Mouse (Mus musculus): ENCODE measurements at regions not wholly inside any gene's neighbourhood (a gene's known extent, or its start where the extent isn't known, plus 50 kb on each side); places are given as distances from the start of the nearest gene placed in this dataset.

DNA sequence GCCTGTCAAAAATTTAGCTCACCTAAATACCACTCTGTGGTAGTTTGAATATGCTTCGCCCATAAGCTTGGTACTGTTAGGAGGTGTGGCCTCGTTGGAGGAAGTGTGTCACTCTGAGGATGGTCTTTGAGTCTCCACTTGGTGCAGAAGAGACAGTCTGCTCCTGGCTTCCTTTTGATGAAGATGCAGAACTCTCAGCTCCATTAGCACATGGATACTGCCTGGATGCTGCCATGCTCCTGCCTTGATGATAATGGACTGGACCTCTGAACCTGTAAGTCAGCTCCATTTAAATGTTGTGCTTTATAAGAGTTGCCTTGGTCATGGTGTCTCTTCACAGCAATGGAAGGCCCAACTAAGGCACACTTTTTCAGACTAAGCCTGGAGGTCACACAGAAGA lies 56.9 kb upstream of the Pik3r1 start:
- no peaks in the 10 kb centered on the region for H3K36me3 ChIP-seq (ENCODE audit: insufficient read depth, low read length)
- TF ChIP-seq CTCF (conservative IDR thresholded peaks at IDR 0.05; ENCODE audit: low read length) (no peak), NANOG (IDR thresholded peaks at IDR 0.05; ENCODE audit: borderline replicate concordance, low read length) (no peak), POU5F1 (IDR thresholded peaks at IDR 0.05; ENCODE audit: borderline replicate concordance, low read length) (no peak)
- H3K4me3 ChIP-seq (replicated peaks; ENCODE audit: low read length): no peak overlapping the region
- H3K4me1 ChIP-seq (replicated peaks; ENCODE audit: low read depth, low read length): no peaks in the 10 kb centered on the region
- peaks cover 6% of the 10 kb centered on the region for H3K9me3 ChIP-seq (ENCODE audit: low read length)
- no peaks in the 10 kb centered on the region for H3K27me3 ChIP-seq (ENCODE audit: insufficient read depth, low read length)

DNA sequence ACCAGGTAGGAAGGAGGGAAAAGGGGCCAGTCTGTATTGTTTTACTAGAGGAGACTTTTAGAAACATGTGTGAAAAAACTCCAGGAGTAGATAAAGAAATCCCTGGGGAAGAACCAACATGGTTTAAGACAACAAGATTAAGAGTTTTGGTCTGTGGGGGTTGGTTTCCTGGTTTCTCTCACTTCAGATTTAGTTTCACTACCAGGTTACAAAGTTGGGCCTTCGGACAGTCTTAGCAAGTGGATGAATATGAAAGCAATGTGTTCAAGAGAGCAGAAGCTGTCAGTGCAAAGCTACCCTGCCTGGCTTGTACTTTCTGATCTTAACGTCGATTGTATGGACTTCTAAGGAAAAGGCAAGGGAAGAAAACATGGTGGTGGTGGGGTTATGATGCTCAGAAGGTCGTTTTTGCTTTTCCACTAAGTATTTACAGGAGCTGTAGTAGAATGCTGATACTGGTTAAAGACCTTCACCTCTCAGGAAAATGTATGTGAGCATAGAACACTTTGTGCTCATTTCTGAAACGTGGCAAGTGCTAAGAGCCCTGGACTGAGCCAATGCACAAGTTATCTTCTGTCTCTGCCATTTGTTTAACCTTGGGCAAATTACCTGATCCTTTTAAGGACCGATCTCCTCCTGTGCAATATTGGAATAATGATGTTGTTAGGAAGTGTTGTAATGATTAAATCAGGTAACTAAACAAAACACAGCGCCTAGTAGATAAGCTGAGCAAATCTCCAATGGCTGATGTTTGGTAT lies 64.0 kb upstream of the Pik3r1 start:
- TF ChIP-seq POU5F1 (IDR thresholded peaks at IDR 0.05; ENCODE audit: borderline replicate concordance, low read length) (no peak), NANOG (IDR thresholded peaks at IDR 0.05; ENCODE audit: borderline replicate concordance, low read length) (no peak), CTCF (conservative IDR thresholded peaks at IDR 0.05; ENCODE audit: low read length) (no peak)
- Histone ChIP-seq H3K27me3 (ENCODE audit: insufficient read depth, low read length) (no peaks in the 10 kb centered on the region), H3K4me3 (replicated peaks; ENCODE audit: low read length) (no peak overlapping the region), H3K9me3 (ENCODE audit: low read length) (no peaks in the 10 kb centered on the region), H3K36me3 (ENCODE audit: insufficient read depth, low read length) (no peaks in the 10 kb centered on the region), H3K4me1 (replicated peaks; ENCODE audit: low read depth, low read length) (no peaks in the 10 kb centered on the region)

DNA sequence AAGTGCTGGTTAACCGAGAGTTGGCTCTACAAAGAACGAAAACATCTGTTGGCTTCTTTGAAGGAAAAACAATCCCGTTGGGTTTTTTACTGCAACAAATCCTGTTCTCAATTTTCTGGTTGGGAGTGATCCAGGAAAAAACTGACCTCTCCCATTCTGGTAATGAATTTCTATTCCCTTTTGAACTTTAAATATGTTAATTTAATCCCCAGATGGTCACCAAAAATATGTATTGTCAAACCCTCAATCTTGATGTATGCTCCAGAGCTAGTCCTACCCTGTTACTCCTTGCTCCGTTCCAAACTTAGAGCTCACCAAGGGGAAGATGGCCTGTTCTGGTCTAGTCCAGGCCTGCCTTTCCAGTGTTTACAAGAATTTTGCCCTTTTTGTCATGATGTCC lies 66.5 kb upstream of the Pik3r1 start:
- no peak for TF ChIP-seq POU5F1 (IDR thresholded peaks at IDR 0.05; ENCODE audit: borderline replicate concordance, low read length)
- TF ChIP-seq CTCF (conservative IDR thresholded peaks at IDR 0.05; ENCODE audit: low read length): no peak
- TF ChIP-seq NANOG (IDR thresholded peaks at IDR 0.05; ENCODE audit: borderline replicate concordance, low read length): no peak
- Histone ChIP-seq H3K27me3 (ENCODE audit: insufficient read depth, low read length) (no peaks in the 10 kb centered on the region), H3K4me3 (replicated peaks; ENCODE audit: low read length) (no peak overlapping the region), H3K4me1 (replicated peaks; ENCODE audit: low read depth, low read length) (no peaks in the 10 kb centered on the region), H3K9me3 (ENCODE audit: low read length) (no peaks in the 10 kb centered on the region), H3K36me3 (ENCODE audit: insufficient read depth, low read length) (no peaks in the 10 kb centered on the region)

DNA sequence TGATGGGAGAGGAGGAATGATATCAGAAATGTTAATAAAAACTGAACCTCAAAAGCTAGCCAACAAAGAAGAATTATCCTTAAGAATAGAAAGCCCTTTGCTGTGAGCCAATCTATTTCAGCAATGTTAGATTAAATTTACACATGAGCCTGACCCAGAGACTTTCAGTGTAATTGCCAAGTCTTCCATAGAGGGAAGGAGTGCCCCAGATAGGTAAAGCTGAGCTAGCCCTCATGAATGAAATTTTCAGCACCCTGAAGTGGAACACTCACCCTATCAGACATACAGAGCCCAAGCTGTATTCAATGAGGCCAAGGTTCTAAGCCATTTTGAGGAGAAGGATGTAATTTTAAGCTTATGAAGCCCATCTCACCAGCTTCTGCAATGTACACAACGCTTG lies 69.0 kb upstream of the Pik3r1 start:
- H3K4me3 ChIP-seq (replicated peaks; ENCODE audit: low read length): no peak overlapping the region
- no peaks in the 10 kb centered on the region for H3K27me3 ChIP-seq (ENCODE audit: insufficient read depth, low read length)
- H3K36me3 ChIP-seq (ENCODE audit: insufficient read depth, low read length): no peaks in the 10 kb centered on the region
- H3K4me1 ChIP-seq (replicated peaks; ENCODE audit: low read depth, low read length): no peaks in the 10 kb centered on the region
- no peaks in the 10 kb centered on the region for H3K9me3 ChIP-seq (ENCODE audit: low read length)
- TF ChIP-seq NANOG (IDR thresholded peaks at IDR 0.05; ENCODE audit: borderline replicate concordance, low read length) (no peak), CTCF (conservative IDR thresholded peaks at IDR 0.05; ENCODE audit: low read length) (no peak), POU5F1 (IDR thresholded peaks at IDR 0.05; ENCODE audit: borderline replicate concordance, low read length) (no peak)

DNA sequence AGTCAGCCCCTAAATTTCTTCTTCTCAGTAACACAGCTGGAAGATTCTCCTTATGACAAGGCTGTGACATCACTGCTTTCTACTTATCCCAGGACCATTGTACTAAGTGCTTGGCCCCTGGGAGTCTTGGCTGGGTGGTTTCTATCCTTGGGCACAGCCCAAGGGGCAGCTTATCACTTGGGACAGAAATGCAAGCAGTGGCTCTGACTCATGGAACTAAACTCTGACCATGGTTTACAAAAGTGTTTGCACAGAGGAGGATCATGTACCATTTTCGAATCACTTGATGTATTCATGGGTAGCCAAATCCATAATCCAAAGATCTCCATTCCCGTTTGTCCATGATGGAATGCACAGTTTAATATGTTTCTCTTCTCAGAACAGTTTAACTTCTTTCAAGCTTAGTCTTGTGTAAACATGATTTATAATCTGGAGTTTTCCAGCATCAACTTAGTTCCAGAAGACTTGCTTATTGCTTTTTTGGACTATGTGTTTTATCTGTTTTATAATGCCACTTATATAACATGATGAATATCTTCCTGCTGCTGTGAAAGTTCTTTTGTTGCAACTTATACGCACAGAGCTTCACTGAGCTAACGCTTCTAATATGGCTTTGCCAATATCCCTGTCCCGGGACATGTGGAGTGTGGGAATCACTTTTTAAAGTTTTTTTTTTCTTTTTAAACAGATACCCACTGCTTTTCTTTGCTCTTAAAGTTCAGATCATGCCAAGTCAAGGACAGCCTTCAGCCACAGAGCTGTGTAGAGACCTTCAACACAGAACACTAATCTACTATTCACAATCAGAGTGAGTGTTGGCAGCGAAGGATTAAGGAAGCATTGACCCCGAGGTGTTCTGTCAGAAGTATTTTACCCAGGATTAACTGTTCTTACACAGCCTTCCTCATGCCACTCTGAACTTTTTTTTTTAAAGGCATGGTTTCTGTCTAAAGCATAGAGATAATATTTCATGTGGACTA lies 76.7 kb upstream of the Pik3r1 start:
- TF ChIP-seq CTCF (conservative IDR thresholded peaks at IDR 0.05; ENCODE audit: low read length) (no peak), NANOG (IDR thresholded peaks at IDR 0.05; ENCODE audit: borderline replicate concordance, low read length) (no peak), POU5F1 (IDR thresholded peaks at IDR 0.05; ENCODE audit: borderline replicate concordance, low read length) (no peak)
- Histone ChIP-seq H3K4me3 (replicated peaks; ENCODE audit: low read length) (no peak overlapping the region), H3K4me1 (replicated peaks; ENCODE audit: low read depth, low read length) (no peaks in the 10 kb centered on the region), H3K9me3 (ENCODE audit: low read length) (no peaks in the 10 kb centered on the region), H3K27me3 (ENCODE audit: insufficient read depth, low read length) (no peaks in the 10 kb centered on the region), H3K36me3 (ENCODE audit: insufficient read depth, low read length) (no peaks in the 10 kb centered on the region)

DNA sequence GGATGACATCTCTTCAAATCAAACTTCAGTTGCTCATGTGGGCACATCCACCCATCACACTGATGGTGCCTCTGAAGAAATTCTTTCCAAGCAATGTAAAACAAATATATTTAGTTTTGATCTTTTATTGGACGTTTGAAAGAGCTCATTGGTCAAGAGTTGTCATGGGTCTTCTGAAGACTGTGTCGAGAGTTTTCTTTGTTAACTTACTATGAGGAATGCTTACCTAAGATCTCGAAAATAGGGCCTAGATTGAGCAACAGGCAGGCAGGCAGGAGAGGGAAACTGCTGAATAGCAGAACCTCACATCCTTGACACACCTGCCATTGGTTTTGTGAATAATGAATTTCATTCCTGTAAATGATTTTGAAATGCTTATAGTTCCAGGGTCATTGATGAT lies 78.0 kb upstream of the Pik3r1 start:
- no peaks in the 10 kb centered on the region for H3K27me3 ChIP-seq (ENCODE audit: insufficient read depth, low read length)
- H3K9me3 ChIP-seq (ENCODE audit: low read length): no peaks in the 10 kb centered on the region
- no peak overlapping the region for H3K4me3 ChIP-seq (replicated peaks; ENCODE audit: low read length)
- no peak for TF ChIP-seq NANOG (IDR thresholded peaks at IDR 0.05; ENCODE audit: borderline replicate concordance, low read length)
- no peak for TF ChIP-seq POU5F1 (IDR thresholded peaks at IDR 0.05; ENCODE audit: borderline replicate concordance, low read length)
- TF ChIP-seq CTCF (conservative IDR thresholded peaks at IDR 0.05; ENCODE audit: low read length): no peak
- H3K4me1 ChIP-seq (replicated peaks; ENCODE audit: low read depth, low read length): no peaks in the 10 kb centered on the region
- H3K36me3 ChIP-seq (ENCODE audit: insufficient read depth, low read length): no peaks in the 10 kb centered on the region

DNA sequence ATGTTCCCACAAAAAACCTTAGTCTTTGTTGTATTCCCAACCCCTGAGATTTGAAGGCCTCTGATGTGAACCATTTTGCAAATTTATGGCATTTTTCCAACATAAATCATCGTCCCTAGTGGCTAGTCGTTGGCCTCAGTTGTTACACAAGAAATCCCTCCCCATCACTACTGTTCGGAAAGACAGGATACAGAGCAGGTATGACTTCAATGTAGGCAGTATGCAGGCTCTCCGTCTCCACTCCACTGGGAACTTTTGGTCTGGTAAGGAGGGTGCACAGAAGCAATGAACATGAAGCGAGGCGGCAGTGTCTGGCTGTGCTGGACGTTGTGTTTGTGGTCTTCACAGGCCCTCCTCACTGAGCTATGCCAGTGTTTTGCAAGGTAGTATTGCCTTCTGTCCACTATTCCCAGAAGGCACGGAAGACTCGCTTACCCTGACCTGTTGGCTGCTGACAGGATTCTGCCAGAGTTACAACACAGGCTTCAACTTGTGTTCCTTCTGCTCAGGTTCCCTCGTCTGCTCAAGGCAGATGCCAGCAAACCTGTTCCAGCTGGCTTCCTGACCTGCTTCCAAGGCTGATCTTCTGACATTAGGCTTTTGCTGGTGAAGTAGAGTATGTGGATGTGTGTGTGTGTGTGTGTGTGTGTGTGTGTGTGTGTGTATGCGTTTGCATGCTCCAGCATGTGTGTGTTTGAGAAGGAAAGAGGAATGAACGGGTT lies 80.0 kb upstream of the Pik3r1 start:
- H3K27me3 ChIP-seq (ENCODE audit: insufficient read depth, low read length): no peaks in the 10 kb centered on the region
- no peaks in the 10 kb centered on the region for H3K9me3 ChIP-seq (ENCODE audit: low read length)
- no peak overlapping the region for H3K4me3 ChIP-seq (replicated peaks; ENCODE audit: low read length)
- H3K4me1 ChIP-seq (replicated peaks; ENCODE audit: low read depth, low read length): no peaks in the 10 kb centered on the region
- TF ChIP-seq POU5F1 (IDR thresholded peaks at IDR 0.05; ENCODE audit: borderline replicate concordance, low read length) (no peak), NANOG (IDR thresholded peaks at IDR 0.05; ENCODE audit: borderline replicate concordance, low read length) (no peak), CTCF (conservative IDR thresholded peaks at IDR 0.05; ENCODE audit: low read length) (no peak)
- H3K36me3 ChIP-seq (ENCODE audit: insufficient read depth, low read length): no peaks in the 10 kb centered on the region

DNA sequence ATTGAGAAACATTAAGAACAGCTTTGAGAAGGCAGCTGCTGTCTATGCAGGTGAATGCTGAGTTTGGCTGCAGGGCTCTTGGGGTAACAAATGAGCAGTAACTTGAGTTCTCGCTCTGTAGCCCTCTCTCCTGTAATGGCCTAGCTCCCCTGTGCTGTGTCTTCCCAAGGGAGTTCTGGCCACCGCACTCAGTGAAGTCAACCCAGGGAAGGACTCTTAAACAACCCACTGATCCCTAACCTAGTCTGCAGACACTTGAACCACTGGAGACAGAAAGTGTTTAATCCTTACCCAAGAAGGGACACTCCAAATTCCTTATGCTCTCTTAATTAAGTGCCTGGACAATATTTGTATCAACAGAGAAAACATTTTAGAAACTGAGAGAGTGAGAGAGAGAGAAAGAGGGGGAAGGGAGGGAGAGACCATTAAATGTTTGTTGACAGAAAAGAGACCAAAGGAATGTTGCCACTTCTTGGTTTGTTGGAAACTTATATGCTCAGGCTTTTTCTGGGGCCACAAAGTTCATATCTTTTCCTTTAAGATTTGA lies 80.7 kb upstream of the Pik3r1 start:
- Histone ChIP-seq H3K4me3 (replicated peaks; ENCODE audit: low read length) (no peak overlapping the region), H3K27me3 (ENCODE audit: insufficient read depth, low read length) (no peaks in the 10 kb centered on the region), H3K4me1 (replicated peaks; ENCODE audit: low read depth, low read length) (no peaks in the 10 kb centered on the region), H3K36me3 (ENCODE audit: insufficient read depth, low read length) (no peaks in the 10 kb centered on the region), H3K9me3 (ENCODE audit: low read length) (no peaks in the 10 kb centered on the region)
- no peak for TF ChIP-seq NANOG (IDR thresholded peaks at IDR 0.05; ENCODE audit: borderline replicate concordance, low read length)
- TF ChIP-seq CTCF (conservative IDR thresholded peaks at IDR 0.05; ENCODE audit: low read length): no peak
- TF ChIP-seq POU5F1 (IDR thresholded peaks at IDR 0.05; ENCODE audit: borderline replicate concordance, low read length): no peak

All from E14TG2a.4 (cell line).